Mouse (Mus musculus) spleen, adult 2 months (tissue): Measurements from ENCODE around the gene Pde3a.

Source experiments
- CTCF ChIP-seq: fragments of 200-500 bp; IDR thresholded peaks from 2 replicates; pipeline ENCODE4 v1.5.1; 2011; ENCODE audit warnings: mild to moderate bottlenecking, inconsistent platforms; ENCODE audit not compliant: insufficient read depth, insufficient read length, insufficient replicate concordance; ENCODE audit errors: extremely low read depth
- POLR2A ChIP-seq: fragments of 200-500 bp; IDR thresholded peaks from 2 replicates; pipeline ENCODE4 v1.6.1; 2011; ENCODE audit warnings: low read depth, low read length, inconsistent platforms

DNA sequence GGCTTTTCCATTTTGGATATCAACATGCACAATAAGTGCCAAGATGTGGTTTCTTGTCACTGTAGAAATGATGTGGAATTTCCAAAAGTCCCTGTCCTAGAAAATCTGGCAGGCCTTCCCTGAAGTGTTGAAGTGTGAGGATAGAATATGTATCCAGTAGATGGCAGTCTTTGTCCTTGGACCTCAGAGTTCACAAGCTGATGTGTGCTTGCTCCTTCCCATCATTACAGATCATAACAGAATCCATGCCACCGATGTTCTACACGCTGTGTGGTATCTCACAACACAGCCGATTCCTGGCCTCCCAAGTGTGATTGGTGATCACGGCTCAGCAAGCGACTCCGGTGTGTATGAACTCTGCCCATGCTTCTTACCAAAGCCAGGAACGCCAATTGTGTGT lies 238.2 kb downstream of the Pde3a start:
- TF ChIP-seq CTCF (no peak), POLR2A (no peak)
